Mouse (Mus musculus) heart, embryonic 13.5 days (tissue): Measurements from ENCODE around the gene Ust. TPM values are rescaled to one million over a fixed set of nuclear protein-coding genes. Genes with fewer than 3 reads are reported as not detected.

Experiments
- ATAC-seq: fragments of 200-750 bp; cut with Nextera tagmentation; 2 replicates; pipeline ENCODE4 v1.8.0; 2017; ENCODE audit warnings: moderate TSS enrichment; ENCODE audit not compliant: insufficient number of reproducible peaks, low FRiP score, low TSS enrichment; ENCODE audit errors: extremely low read depth
- H3K27ac ChIP-seq: fragments of 300-500 bp; sonication (generic); replicated peaks from 2 replicates; pipeline ENCODE4 v1.5.1; 2015; ENCODE audit warnings: moderate library complexity, mild to moderate bottlenecking, inconsistent platforms
- H3K27me3 ChIP-seq: fragments of 300-500 bp; sonication (generic); replicated peaks from 2 replicates; pipeline ENCODE4 v1.6.1; 2015; ENCODE audit warnings: mild to moderate bottlenecking, inconsistent platforms
- H3K36me3 ChIP-seq: fragments of 300-500 bp; sonication (generic); 2 replicates; pipeline ENCODE4 v1.6.1; 2015; ENCODE audit warnings: mild to moderate bottlenecking, inconsistent platforms
- H3K4me1 ChIP-seq: fragments of 300-500 bp; sonication (generic); 2 replicates; pipeline ENCODE4 v1.6.1; 2015; ENCODE audit warnings: inconsistent platforms
- H3K4me2 ChIP-seq: fragments of 300-500 bp; sonication (generic); 2 replicates; pipeline ENCODE4 v1.6.1; 2015; ENCODE audit warnings: inconsistent platforms, mild to moderate bottlenecking, moderate library complexity
- H3K4me3 ChIP-seq: fragments of 300-500 bp; sonication (generic); 2 replicates; pipeline ENCODE4 v1.5.1; 2015; ENCODE audit warnings: moderate library complexity, mild to moderate bottlenecking, inconsistent platforms
- H3K9ac ChIP-seq: fragments of 300-500 bp; sonication (generic); 2 replicates; pipeline ENCODE4 v1.6.1; 2015; ENCODE audit warnings: inconsistent platforms, mild to moderate bottlenecking, moderate library complexity
- H3K9me3 ChIP-seq: fragments of 300-500 bp; sonication (generic); 2 replicates; pipeline ENCODE4 v1.6.1; 2016; ENCODE audit warnings: inconsistent platforms
- WGBS: fragments of 180-500 bp; shearing (Covaris S2); methylation state at CpG from one replicate; pipeline ENCODE4 v1.1.7; 2015; ENCODE audit warnings: mixed read lengths; 5-methylcytosine and 5-hydroxymethylcytosine counted together
- polyA plus RNA-seq: library from polyadenylated mRNA; unstranded; fragments of >200 nt; fragmentation: Nextera tagmentation; extraction: Ambion mirVana; gene quantifications from 2 replicates; pipeline ENCODE4 v1.2.1, GENCODE M21; 2015

Gene Ust
- polyA plus RNA-seq, 1 experiment from 2014 or later = 1.8 TPM

DNA sequence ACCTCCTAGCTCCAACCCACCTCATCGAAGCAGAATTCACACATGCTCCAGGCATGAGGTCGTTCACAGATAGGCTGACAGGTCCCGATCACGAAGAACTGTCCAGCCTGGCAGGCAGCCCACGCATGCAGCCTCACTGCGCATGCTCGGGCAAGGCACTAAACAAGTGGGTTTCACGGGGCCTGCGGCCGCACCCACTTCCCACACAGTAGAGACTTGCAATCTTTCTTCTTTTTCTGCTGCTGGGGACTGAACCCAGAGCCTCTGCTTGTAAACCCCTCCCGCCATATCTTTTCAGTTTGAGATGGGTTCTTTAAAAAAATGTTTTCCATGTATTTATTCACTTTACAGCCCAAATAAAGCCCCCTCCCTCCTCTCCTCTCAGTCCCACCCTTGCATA, 347.1 kb downstream of the Ust start:
- H3K4me1 ChIP-seq = 0 out of 2 replicates have a peak, but pooled peaks cover 4% of the 10 kb centered on the region
- ATAC-seq = no peak
- WGBS = 46% methylated on average over 11 of the region's 11 CpGs

More for the DNA sequence above, 347.1 kb downstream of the Ust start:
- peaks cover 28% of the 10 kb centered on the region for H3K9me3 ChIP-seq
- H3K4me3 ChIP-seq = no peak overlapping the region
- H3K27me3 ChIP-seq = no peaks in the 10 kb centered on the region
- H3K9ac ChIP-seq = no peak overlapping the region
- no peak overlapping the region for H3K4me2 ChIP-seq
- no peaks in the 10 kb centered on the region for H3K36me3 ChIP-seq
- no peak overlapping the region for H3K27ac ChIP-seq
